Mouse (Mus musculus) heart, postnatal 0 days (tissue): ENCODE measurements around the gene Mybpc2. TPM values are rescaled to one million over a fixed set of nuclear protein-coding genes. Genes with fewer than 3 reads are reported as not detected.

Experiments used
- ATAC-seq: fragments of 200-750 bp; cut with Nextera tagmentation; 2 replicates; pipeline ENCODE4 v1.8.0; 2017; ENCODE audit warnings: low read depth, moderate number of reproducible peaks, moderate library complexity; ENCODE audit not compliant: insufficient read depth
- DNase-seq: peaks from one replicate; pipeline ENCODE4 v3.0.0-alpha.2; 2016; ENCODE audit warnings: low spot score
- H3K27ac ChIP-seq: fragments of 300-500 bp; sonication (generic); 2 replicates; pipeline ENCODE4 v1.5.1; 2014; ENCODE audit warnings: low read depth, mild to moderate bottlenecking
- H3K27me3 ChIP-seq: fragments of 300-500 bp; sonication (generic); 2 replicates; pipeline ENCODE4 v1.6.1; 2014; ENCODE audit warnings: low read length, mixed read lengths; ENCODE audit not compliant: control insufficient read depth, insufficient read depth
- H3K36me3 ChIP-seq: fragments of 300-500 bp; sonication (generic); replicated peaks from 2 replicates; pipeline ENCODE4 v1.6.1; 2014; ENCODE audit warnings: low read length, mixed read lengths; ENCODE audit not compliant: control insufficient read depth, insufficient read depth
- H3K4me1 ChIP-seq: fragments of 300-500 bp; sonication (generic); 2 replicates; pipeline ENCODE4 v1.6.1; 2014; ENCODE audit warnings: antibody characterized with exemption; ENCODE audit not compliant: control insufficient read depth, insufficient read depth
- H3K4me2 ChIP-seq: fragments of 300-500 bp; sonication (generic); 2 replicates; pipeline ENCODE4 v1.6.1; 2014; ENCODE audit warnings: low read depth, mild to moderate bottlenecking, low read length, moderate library complexity
- H3K4me3 ChIP-seq: fragments of 300-500 bp; sonication (generic); 2 replicates; pipeline ENCODE4 v1.5.1; 2014; ENCODE audit warnings: low read depth, low read length
- H3K9ac ChIP-seq: fragments of 300-500 bp; sonication (generic); replicated peaks from 2 replicates; pipeline ENCODE4 v1.6.1; 2014; ENCODE audit warnings: low read depth, low read length, mixed read lengths
- H3K9me3 ChIP-seq: fragments of 300-500 bp; sonication (generic); replicated peaks from 2 replicates; pipeline ENCODE4 v1.6.1; 2016; ENCODE audit warnings: low read length; ENCODE audit not compliant: control insufficient read depth
- CTCF ChIP-seq: IDR thresholded peaks from 2 replicates; pipeline ENCODE4 v1.5.1; 2016; ENCODE audit warnings: antibody characterized with exemption, control low read depth, low read depth
- EP300 ChIP-seq: IDR thresholded peaks from 2 replicates; pipeline ENCODE4 v1.6.1; 2016; ENCODE audit warnings: antibody characterized with exemption, low read depth
- WGBS: fragments of 180-500 bp; shearing (Covaris S2); extraction: QIAGEN DNeasy Blood & Tissue Kit; methylation state at CpG from one replicate; pipeline ENCODE4 v1.1.7; 2014; 5-methylcytosine and 5-hydroxymethylcytosine counted together
- polyA plus RNA-seq: library from polyadenylated mRNA; unstranded; fragments of >200 nt; fragmentation: Nextera tagmentation; extraction: Ambion mirVana; gene quantifications from 2 replicates; pipeline ENCODE4 v1.2.1, GENCODE M21; 2015
- total RNA-seq: library from RNA; depleted of rRNA; stranded (reverse); fragments of >200 nt; gene quantifications from 2 replicates; pipeline ENCODE4 v1.2.3, GENCODE M21; 2014; ENCODE audit warnings: low replicate concordance

Gene Mybpc2
- total and polyA plus RNA-seq, 2 experiments from 2014 or later: 2.6 to 4.5 TPM

DNA sequence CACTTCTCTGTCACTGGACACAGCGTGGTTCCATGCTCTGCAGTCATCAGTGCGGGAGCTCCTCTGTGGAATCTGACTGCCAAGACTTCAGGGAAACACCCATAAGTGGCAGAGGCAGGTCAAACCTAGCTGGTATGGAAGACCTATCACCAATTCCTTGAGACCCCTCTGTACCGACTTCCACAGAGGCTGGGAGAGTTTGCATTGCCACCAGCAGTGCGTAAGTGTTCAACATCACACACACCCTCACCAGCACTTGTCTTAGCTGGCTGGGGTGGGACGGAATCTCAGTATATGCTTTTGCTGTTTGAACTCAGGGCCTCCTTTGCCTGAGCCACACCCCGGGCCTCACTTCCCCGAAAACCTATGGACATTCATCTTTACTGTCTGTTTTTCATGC is 36.5 kb downstream of the Mybpc2 start:
- no peaks in the 10 kb centered on the region for H3K27me3 ChIP-seq
- ATAC-seq (no peak), DNase-seq (no peak)
- TF ChIP-seq CTCF (no peak), EP300 (no peak)
- no peaks in the 10 kb centered on the region for H3K9me3 ChIP-seq
- peaks cover 26% of the 10 kb centered on the region for H3K36me3 ChIP-seq
- H3K4me1 ChIP-seq: 0 out of 2 replicates have a peak, but pooled peaks cover 4% of the 10 kb centered on the region
- H3K27ac ChIP-seq: no peak overlapping the region
- H3K9ac ChIP-seq: no peak overlapping the region
- 80% methylated on average over 7 of the region's 7 CpGs for WGBS
- H3K4me3 ChIP-seq: no peak overlapping the region
- H3K4me2 ChIP-seq: no peak overlapping the region

DNA sequence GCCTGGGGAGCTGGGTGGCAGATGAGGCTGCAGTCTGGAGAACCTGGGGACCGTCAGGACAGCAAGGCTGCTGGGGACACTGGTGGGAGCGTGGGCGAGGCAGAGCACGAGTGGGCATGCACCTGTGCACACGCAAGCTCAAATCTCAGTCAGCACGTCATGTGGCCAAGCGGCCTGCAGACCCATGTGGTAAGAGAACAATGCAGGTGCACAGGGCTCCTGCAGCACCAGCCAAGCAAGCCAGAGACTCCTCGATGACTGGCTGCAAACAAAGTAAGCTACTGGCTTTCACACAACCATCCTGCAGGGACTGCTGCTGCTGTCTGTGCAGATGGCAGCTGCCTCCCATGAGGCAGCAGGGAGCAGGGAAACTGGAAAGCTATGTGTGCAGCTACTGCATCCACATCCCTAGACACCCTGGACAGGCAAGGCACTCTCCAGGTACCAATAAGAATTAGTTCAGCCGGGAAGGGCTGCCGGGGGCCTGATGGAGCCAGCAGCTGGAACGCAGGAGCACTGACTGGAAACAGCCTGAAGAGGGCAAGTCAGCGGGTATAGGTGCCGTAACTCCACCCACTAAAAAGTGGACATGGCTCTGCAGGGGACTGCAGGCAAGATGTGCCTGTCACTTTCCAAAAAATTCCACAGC is 37.4 kb downstream of the Mybpc2 start:
- WGBS: 48% methylated on average over 13 of the region's 13 CpGs
- Histone ChIP-seq H3K9me3 (no peaks in the 10 kb centered on the region), H3K4me1 (peaks cover 12% of the 10 kb centered on the region), H3K27ac (no peak overlapping the region), H3K9ac (no peak overlapping the region), H3K4me2 (no peak overlapping the region), H3K27me3 (no peaks in the 10 kb centered on the region), H3K4me3 (no peak overlapping the region), H3K36me3 (peaks cover 17% of the 10 kb centered on the region)
- ATAC-seq (0 out of 2 replicates have a peak, but pooled peaks have one; percentile 9), DNase-seq (no peak)
- no peak for TF ChIP-seq CTCF
- TF ChIP-seq EP300: no peak

DNA sequence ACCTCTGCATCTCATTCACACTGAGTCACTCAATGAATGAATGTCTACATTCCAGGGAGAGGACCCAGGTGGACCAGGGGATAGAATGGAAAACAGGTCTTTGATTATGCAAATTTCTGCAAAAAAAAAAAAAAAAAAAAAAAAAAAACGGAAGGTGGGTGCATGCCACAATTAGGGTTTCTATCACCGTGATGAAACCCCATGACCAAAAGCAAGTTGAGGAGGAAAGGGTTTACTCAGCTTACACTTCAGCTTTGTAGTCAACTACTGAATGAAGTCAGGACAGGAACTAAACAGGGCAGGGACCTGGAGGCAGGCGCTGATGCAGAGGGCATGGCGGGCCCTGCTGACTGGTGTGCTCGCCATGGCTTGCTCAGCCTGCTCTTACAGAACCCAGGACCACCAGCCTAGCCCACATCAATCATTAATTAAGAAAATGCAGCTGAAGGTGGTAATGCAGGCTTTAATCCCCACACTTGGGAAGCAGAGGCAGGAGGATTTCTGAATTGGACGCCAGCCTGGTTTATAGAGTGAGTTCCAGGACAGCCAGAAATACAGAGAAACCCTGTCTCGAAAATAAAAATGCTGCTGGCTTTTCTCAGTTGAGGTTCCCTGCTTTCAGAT is 38.8 kb downstream of the Mybpc2 start:
- Histone ChIP-seq H3K4me3 (no peak overlapping the region), H3K4me2 (no peak overlapping the region), H3K27ac (peak overlapping the region; percentile 22; the same call in 1 of the 2 replicates), H3K27me3 (no peaks in the 10 kb centered on the region), H3K9me3 (no peaks in the 10 kb centered on the region), H3K36me3 (peaks cover 5% of the 10 kb centered on the region), H3K4me1 (peaks cover 12% of the 10 kb centered on the region), H3K9ac (no peak overlapping the region)
- 53% methylated on average over 7 of the region's 7 CpGs for WGBS
- DNase-seq (no peak), ATAC-seq (no peak)
- no peak for TF ChIP-seq EP300
- no peak for TF ChIP-seq CTCF

DNA sequence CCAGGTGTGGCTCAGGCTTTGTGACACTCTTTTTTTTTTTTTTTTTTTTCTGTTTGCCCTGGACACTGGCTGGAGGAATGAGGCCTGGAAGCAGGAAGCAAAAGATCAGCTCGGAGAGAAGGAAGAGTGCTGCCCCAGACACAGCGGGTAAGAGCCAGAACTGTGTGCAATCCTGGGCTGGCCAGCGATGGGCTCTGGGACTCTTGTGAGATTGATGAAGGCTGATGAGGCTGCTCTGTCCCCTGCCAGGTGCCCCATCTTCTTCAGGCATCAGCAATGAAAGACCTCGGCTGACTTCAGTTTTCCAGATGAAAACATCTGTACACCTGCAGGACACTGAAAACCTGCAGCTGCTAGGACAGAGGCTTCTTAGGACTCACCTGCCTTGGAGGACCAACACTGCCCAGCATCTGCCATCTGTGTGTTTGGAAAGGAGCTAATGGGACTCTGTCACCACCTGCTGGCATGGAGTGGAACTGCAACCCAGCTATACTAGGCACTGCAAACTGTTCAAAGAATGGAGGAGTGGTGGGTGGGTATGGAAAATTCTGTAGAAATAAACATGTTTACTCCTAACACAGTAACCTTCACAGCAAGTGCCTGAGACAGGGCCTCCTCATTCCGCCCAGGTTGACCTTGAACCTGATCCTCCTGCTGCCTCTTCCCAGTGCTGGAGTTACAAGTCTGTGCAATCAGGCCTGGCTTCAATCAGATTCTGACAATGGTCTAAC is 39.5 kb downstream of the Mybpc2 start:
- no peak overlapping the region for H3K4me2 ChIP-seq
- H3K4me1 ChIP-seq: peaks cover 12% of the 10 kb centered on the region
- DNase-seq (peak; percentile 62), ATAC-seq (peak; percentile 45; the same call in 1 of the 2 replicates)
- no peaks in the 10 kb centered on the region for H3K9me3 ChIP-seq
- no peaks in the 10 kb centered on the region; the same call in 1 of the 2 replicates for H3K36me3 ChIP-seq
- 0 out of 2 replicates have a peak overlapping the region, but pooled peaks have one; percentile 8 for H3K27ac ChIP-seq
- TF ChIP-seq EP300 (no peak), CTCF (peak; percentile 97)
- H3K9ac ChIP-seq: no peak overlapping the region
- 22% methylated on average over 5 of the region's 5 CpGs for WGBS
- no peak overlapping the region for H3K4me3 ChIP-seq
- H3K27me3 ChIP-seq: no peaks in the 10 kb centered on the region

DNA sequence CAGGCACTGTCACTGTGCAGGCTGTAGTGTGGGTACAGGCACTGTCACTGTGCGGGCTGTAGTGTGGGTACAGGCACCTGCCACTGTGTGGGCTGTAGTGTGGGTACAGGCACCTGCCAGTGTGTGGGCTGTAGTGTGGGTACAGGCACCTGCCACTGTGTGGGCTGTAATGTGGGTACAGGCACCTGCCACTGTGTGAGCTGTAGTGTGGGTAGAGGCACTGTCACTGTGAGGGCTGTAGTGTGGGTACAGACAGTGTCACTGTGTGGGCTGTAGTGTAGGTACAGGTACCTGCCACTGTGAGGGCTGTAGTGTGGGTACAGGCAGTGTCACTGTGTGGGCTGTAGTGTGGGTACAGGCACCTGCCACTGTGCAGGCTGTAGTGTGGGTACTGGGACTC is 40.3 kb downstream of the Mybpc2 start:
- Histone ChIP-seq H3K9ac (no peak overlapping the region), H3K9me3 (no peaks in the 10 kb centered on the region), H3K27ac (peak overlapping the region; percentile 8; the same call in 1 of the 2 replicates), H3K4me1 (peaks cover 12% of the 10 kb centered on the region), H3K4me2 (no peak overlapping the region), H3K36me3 (no peaks in the 10 kb centered on the region), H3K27me3 (no peaks in the 10 kb centered on the region), H3K4me3 (no peak overlapping the region)
- 68% methylated on average over 1 of the region's 1 CpGs for WGBS
- TF ChIP-seq CTCF (no peak), EP300 (no peak)
- DNase-seq (no peak), ATAC-seq (no peak)
